Mouse (Mus musculus): ENCODE measurements around the gene Gm49321.

GRCm38 (mm10) chr12:73918479-73918878 is 19.0 kb upstream of the Gm49321 start:
- TF ChIP-seq CTCF (IDR thresholded peaks at IDR 0.05; ENCODE audit: low read depth) (no peak), EP300 (IDR thresholded peaks at IDR 0.05; ENCODE audit: low read depth) (no peak)

Data from liver, embryonic 14.5 days (tissue).